Mouse (Mus musculus) lung, postnatal 0 days (tissue): ENCODE data around the gene Nup85. TPM values are rescaled to one million over a fixed set of nuclear protein-coding genes. Genes with fewer than 3 reads are reported as not detected.

Experiments used
- ATAC-seq: fragments of 200-750 bp; cut with Nextera tagmentation; 2 replicates; pipeline ENCODE4 v1.8.0; 2017; ENCODE audit warnings: moderate library complexity
- DNase-seq: peaks from one replicate; pipeline ENCODE4 v3.0.0-alpha.2; 2016; ENCODE audit warnings: low spot score
- H3K27ac ChIP-seq: fragments of 300-500 bp; sonication (generic); 2 replicates; pipeline ENCODE4 v1.5.1; 2014; ENCODE audit warnings: antibody characterized with exemption, mild to moderate bottlenecking, low read length, mixed read lengths
- H3K27me3 ChIP-seq: fragments of 300-500 bp; sonication (generic); replicated peaks from 2 replicates; pipeline ENCODE4 v1.6.1; 2014; ENCODE audit warnings: low read length, mixed read lengths; ENCODE audit not compliant: insufficient read depth
- H3K36me3 ChIP-seq: fragments of 300-500 bp; sonication (generic); 2 replicates; pipeline ENCODE4 v1.6.1; 2014; ENCODE audit warnings: low read length, mixed read lengths; ENCODE audit not compliant: insufficient read depth
- H3K4me1 ChIP-seq: fragments of 300-500 bp; sonication (generic); 2 replicates; pipeline ENCODE4 v1.6.1; 2014; ENCODE audit warnings: antibody characterized with exemption, low read depth, low read length, mixed read lengths; ENCODE audit not compliant: insufficient read depth
- H3K4me2 ChIP-seq: fragments of 300-500 bp; sonication (generic); replicated peaks from 2 replicates; pipeline ENCODE4 v1.6.1; 2014; ENCODE audit warnings: low read depth, mild to moderate bottlenecking, low read length, moderate library complexity, mixed read lengths
- H3K4me3 ChIP-seq: fragments of 300-500 bp; sonication (generic); 2 replicates; pipeline ENCODE4 v1.5.1; 2014; ENCODE audit warnings: low read depth, low read length
- H3K9ac ChIP-seq: fragments of 300-500 bp; sonication (generic); replicated peaks from 2 replicates; pipeline ENCODE4 v1.6.1; 2014; ENCODE audit warnings: low read depth, mild to moderate bottlenecking
- H3K9me3 ChIP-seq: fragments of 300-500 bp; sonication (generic); 2 replicates; pipeline ENCODE4 v1.6.1; 2016; ENCODE audit warnings: low read length, mixed read lengths
- CTCF ChIP-seq: IDR thresholded peaks from 2 replicates; pipeline ENCODE4 v1.5.1; 2016; ENCODE audit warnings: antibody characterized with exemption, mild to moderate bottlenecking
- EP300 ChIP-seq: IDR thresholded peaks from 2 replicates; pipeline ENCODE4 v1.6.1; 2016; ENCODE audit warnings: antibody characterized with exemption, mild to moderate bottlenecking, control low read depth
- WGBS: fragments of 180-500 bp; shearing (Covaris S2); extraction: QIAGEN DNeasy Blood & Tissue Kit; methylation state at CpG from one replicate; pipeline ENCODE4 v1.1.7; 2014; 5-methylcytosine and 5-hydroxymethylcytosine counted together
- polyA plus RNA-seq: library from polyadenylated mRNA; unstranded; fragments of >200 nt; fragmentation: Nextera tagmentation; extraction: Ambion mirVana; gene quantifications from 2 replicates; pipeline ENCODE4 v1.2.1, GENCODE M21; 2015

Gene Nup85
- polyA plus RNA-seq, 1 experiment from 2014 or later, result 38.4 TPM

DNA sequence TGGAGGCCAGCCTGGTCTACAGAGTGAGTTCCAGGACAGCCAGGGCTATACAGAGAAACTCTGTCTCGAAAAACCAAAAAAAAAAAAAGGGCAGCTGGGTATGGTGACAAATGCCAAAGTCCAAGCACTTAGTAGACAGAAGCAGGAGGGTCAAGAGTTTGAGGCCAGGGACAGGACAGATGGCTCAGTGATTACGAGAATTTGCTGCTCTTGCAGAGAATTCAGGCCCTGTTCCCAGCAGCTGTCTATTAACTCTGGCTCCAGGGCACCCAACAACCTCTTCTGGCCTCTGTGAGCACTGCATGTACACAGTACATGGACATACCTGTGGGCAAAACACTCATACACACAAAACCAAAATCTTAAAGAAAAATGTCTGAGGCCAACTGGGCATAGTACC lies 53.8 kb downstream of the Nup85 start:
- 74% methylated on average over 2 of the region's 2 CpGs for WGBS

DNA sequence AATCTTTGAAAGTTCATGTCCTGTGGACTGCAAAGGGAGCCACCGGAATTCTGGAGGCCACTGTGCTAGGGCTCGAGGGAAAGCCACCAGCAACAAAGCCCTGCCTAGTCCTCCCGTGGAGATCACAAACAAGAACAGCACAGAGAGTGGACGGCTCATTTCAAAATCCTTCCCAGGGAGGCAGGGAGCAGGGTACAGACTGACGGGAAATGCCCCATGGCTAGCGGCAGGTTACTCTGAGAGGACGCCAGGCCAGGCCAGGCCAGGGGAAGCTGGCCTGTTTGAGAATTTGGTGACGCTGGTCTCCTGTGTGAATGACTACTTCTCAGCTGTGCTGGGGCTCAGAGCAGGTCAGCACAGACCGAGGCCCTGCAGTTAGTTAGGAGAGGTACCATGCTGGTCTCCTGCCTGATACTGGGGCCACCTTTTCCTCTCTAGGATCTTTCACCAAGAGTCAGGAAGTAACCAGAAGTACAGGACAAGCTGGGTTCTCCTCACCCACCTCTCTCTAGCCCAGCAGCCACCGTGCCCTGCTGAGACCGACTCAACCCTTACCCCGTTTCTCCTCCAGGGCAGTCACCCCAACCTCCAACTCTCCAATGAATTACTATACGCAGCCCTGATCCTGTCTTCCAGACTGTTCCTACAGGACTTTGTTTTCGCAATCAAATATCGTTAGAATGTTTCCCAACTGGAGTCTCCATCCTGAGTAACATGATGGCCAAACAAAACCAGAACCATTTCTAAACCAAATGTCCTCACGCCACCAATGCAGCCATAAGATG lies 54.7 kb downstream of the Nup85 start:
- no peak for DNase-seq
- WGBS, result 87% methylated on average over 16 of the region's 16 CpGs
- H3K9me3 ChIP-seq, result no peaks in the 10 kb centered on the region
- no peak overlapping the region for H3K4me2 ChIP-seq
- no peak overlapping the region for H3K9ac ChIP-seq
- H3K27ac ChIP-seq, result no peak overlapping the region
- TF ChIP-seq EP300 (no peak), CTCF (no peak)
- H3K4me1 ChIP-seq, result no peaks in the 10 kb centered on the region
- no peaks in the 10 kb centered on the region for H3K27me3 ChIP-seq
- no peak for ATAC-seq
- H3K36me3 ChIP-seq, result peaks cover 13% of the 10 kb centered on the region; the same call in 1 of the 2 replicates
- H3K4me3 ChIP-seq, result no peak overlapping the region

More for the DNA sequence above, 53.8 kb downstream of the Nup85 start:
- Histone ChIP-seq H3K4me3 (no peak overlapping the region), H3K4me1 (peaks cover 5% of the 10 kb centered on the region), H3K27ac (no peak overlapping the region), H3K9ac (no peak overlapping the region), H3K27me3 (no peaks in the 10 kb centered on the region), H3K9me3 (no peaks in the 10 kb centered on the region), H3K36me3 (peaks cover 13% of the 10 kb centered on the region; the same call in 1 of the 2 replicates), H3K4me2 (no peak overlapping the region)
- ATAC-seq, result no peak
- no peak for TF ChIP-seq EP300
- no peak for TF ChIP-seq CTCF
- no peak for DNase-seq

DNA sequence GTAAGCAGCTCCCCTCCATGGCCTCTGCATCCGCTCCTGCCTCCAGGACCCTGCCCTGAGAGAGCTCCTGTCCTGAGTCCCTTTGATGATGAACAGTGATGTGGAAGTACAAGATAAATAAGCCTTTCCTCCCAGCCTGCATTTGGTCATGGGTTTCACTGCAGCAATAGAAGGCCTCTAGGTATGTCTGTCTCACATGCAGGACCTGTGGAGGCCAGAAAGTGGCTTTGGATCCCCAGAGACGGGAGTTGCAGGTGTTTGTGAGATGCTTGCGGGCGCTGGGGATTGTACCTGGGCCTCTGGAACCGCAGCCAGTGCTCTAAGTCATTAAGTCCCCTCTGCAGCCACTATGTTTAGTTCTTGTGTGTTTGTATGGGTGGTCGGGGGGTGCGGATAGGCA lies 55.7 kb downstream of the Nup85 start:
- H3K4me1 ChIP-seq, result no peaks in the 10 kb centered on the region
- DNase-seq (no peak), ATAC-seq (no peak)
- H3K4me2 ChIP-seq, result no peak overlapping the region
- 93% methylated on average over 7 of the region's 7 CpGs for WGBS
- no peak overlapping the region for H3K4me3 ChIP-seq
- H3K27me3 ChIP-seq, result no peaks in the 10 kb centered on the region
- no peak overlapping the region for H3K27ac ChIP-seq
- no peaks in the 10 kb centered on the region for H3K9me3 ChIP-seq
- H3K9ac ChIP-seq, result no peak overlapping the region
- TF ChIP-seq CTCF, result no peak
- no peak for TF ChIP-seq EP300
- peaks cover 13% of the 10 kb centered on the region; the same call in 1 of the 2 replicates for H3K36me3 ChIP-seq

DNA sequence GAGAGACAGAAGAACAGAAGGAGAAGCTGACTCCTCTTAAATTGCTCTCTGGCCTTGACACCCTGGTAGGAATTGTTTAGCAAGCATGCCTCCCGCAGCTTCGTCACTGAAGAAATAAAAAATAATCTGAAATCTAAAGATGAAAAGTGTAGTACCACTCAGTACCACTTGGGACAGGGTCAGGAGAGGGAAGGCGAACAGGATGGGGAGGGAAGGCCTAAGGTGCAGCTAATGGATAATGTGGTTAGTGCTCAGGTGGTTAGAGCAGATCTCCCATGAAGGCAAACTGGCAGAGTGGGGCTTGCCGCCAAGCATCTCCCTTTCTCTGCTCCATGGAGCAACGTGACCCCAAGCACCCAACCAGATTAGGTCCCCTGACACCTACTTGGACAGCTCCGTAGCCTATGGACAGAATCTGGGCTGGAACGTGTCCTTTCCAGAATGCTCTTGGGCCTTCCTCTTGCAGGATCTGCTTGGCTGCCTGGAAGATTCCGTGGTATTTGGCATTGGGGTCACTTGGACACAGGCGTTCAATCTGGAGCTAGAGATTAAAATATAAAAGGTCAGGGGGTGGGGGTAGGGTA lies 59.3 kb downstream of the Nup85 start:
- no peaks in the 10 kb centered on the region for H3K4me1 ChIP-seq
- H3K27ac ChIP-seq, result no peak overlapping the region
- H3K4me3 ChIP-seq, result no peak overlapping the region
- 71% methylated on average over 9 of the region's 9 CpGs for WGBS
- no peaks in the 10 kb centered on the region for H3K27me3 ChIP-seq
- no peak for TF ChIP-seq EP300
- TF ChIP-seq CTCF, result peak; percentile 66
- DNase-seq (peak; percentile 44), ATAC-seq (no peak)
- H3K9ac ChIP-seq, result no peak overlapping the region
- H3K36me3 ChIP-seq, result peaks cover 13% of the 10 kb centered on the region; the same call in 1 of the 2 replicates
- no peak overlapping the region for H3K4me2 ChIP-seq
- no peaks in the 10 kb centered on the region for H3K9me3 ChIP-seq

DNA sequence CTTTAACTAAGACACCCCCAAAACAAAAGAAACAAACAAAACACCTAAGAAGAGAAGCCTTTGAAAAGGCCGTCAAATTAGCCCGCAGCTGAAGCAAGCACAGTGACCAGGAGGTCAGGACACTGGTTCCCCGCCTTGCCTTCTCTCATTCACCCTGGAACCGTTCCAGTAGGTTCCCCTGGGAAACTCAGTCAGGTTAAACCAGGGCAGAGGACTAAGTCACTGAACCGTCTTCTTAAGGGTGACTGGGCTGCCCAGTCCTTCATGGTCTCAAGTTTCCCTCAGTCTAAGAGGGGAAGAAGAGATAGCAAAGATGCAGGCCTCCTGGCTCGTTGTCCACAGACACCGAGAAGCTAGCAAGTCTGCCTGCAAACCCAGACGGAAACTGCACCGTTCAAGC lies 61.6 kb downstream of the Nup85 start:
- DNase-seq, result no peak
- 80% methylated on average over 9 of the region's 9 CpGs for WGBS
- no peak overlapping the region for H3K4me2 ChIP-seq
- H3K4me1 ChIP-seq, result no peaks in the 10 kb centered on the region
- ATAC-seq, result no peak
- TF ChIP-seq CTCF (no peak), EP300 (no peak)
- no peak overlapping the region for H3K27ac ChIP-seq
- H3K36me3 ChIP-seq, result peaks cover 3% of the 10 kb centered on the region; the same call in 1 of the 2 replicates
- no peak overlapping the region for H3K4me3 ChIP-seq
- no peaks in the 10 kb centered on the region for H3K27me3 ChIP-seq
- H3K9ac ChIP-seq, result no peak overlapping the region
- no peaks in the 10 kb centered on the region for H3K9me3 ChIP-seq

DNA sequence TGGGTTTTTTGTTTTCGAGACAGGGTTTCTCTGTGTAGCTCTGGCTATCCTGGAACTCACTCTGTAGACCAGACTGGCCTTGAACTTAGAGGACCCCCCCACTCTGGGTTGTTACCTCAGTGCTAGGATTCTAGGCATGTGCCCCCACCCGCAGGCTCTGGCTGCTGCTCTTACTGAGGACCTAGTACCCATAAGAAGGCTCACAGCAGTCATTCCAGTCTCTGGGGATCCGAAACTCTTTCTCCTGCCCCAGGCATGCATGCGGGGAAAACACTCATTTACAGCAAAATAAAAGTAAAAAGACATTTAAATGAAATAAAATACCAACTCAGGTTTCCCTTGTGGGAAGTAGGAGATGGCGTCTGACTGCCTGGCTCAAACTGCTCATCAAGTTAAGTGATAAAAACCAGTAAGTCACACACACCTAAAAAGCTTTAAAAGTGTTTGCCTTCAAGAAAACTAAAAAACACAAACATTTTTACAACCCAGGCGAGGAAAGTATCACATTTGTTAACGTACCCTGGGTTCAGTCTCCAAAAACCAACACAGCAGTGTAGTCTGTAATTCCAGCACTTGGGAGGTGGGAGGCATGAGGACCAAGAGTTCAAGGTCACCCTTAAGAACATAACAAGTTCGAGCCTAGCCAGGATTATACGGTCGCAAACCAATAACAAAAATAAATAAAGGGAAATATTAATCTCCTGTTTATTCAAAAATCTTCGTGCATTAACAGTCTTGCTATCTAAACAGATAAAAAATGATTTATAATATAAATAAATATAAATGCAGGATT lies 62.8 kb downstream of the Nup85 start:
- TF ChIP-seq EP300 (no peak), CTCF (no peak)
- Histone ChIP-seq H3K9ac (0 out of 2 replicates have a peak overlapping the region, but pooled peaks have one; percentile 46), H3K27me3 (no peaks in the 10 kb centered on the region), H3K4me3 (peak overlapping the region; percentile 56), H3K4me1 (no peaks in the 10 kb centered on the region), H3K27ac (no peak overlapping the region), H3K36me3 (peaks cover 2% of the 10 kb centered on the region; the same call in 1 of the 2 replicates), H3K4me2 (peak overlapping the region; percentile 89), H3K9me3 (no peaks in the 10 kb centered on the region)
- WGBS, result 47% methylated on average over 11 of the region's 11 CpGs
- ATAC-seq (no peak), DNase-seq (no peak)
